Mouse (Mus musculus) stomach, postnatal 0 days (tissue): Measurements from ENCODE around the gene Cdk9.

Experiments
- CTCF ChIP-seq: IDR thresholded peaks from 2 replicates; pipeline ENCODE4 v1.5.1; 2016; ENCODE audit warnings: antibody characterized with exemption, low read depth, mild to moderate bottlenecking, moderate library complexity
- EP300 ChIP-seq: optimal IDR thresholded peaks from 2 replicates; pipeline ENCODE3; 2016; ENCODE audit warnings: antibody characterized with exemption

DNA sequence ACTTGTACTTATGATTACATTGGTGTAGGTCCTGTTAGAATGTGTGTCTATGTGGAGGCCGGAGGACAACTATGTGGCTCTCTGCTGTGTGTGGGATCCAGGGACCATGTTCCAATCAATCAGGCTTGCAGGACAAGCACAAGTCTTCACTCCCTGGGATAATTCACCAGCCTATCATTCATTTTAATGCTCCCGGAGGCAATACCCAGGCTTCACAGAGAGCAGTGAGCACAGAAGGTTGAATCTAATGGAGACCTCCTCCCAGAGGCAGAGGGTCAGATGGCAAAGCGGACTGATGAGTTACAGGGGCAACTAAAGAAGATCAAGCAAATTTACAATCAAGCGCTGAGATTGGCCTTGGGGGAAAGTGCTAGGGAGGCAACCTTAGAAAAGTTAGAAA, 16.7 kb upstream of the Cdk9 start:
- TF ChIP-seq CTCF = no peak
- TF ChIP-seq EP300 = no peak
